Mouse (Mus musculus) ES-E14 (cell line): ENCODE results near the gene Vamp1.

Experiments used
- CHD2 ChIP-seq: IDR thresholded peaks from 2 replicates; pipeline ENCODE4 v1.6.1; 2014; ENCODE audit warnings: mild to moderate bottlenecking, low read depth, low read length, inconsistent platforms
- HCFC1 ChIP-seq: IDR thresholded peaks from 2 replicates; pipeline ENCODE4 v1.6.1; 2012; ENCODE audit warnings: low read length, inconsistent platforms, borderline replicate concordance; ENCODE audit not compliant: insufficient read depth
- ZC3H11A ChIP-seq: IDR thresholded peaks from 2 replicates; pipeline ENCODE4 v1.6.1; 2012; ENCODE audit warnings: low read depth, mild to moderate bottlenecking, inconsistent platforms, low read length, borderline replicate concordance
- ZNF384 ChIP-seq: IDR thresholded peaks from 2 replicates; pipeline ENCODE4 v1.6.1; 2012; ENCODE audit warnings: low read depth, low read length, inconsistent platforms

- TF ChIP-seq CHD2 (no peak), ZC3H11A (no peak), HCFC1 (no peak), ZNF384 (no peak)
Measured at GRCm38 (mm10) chr6:125265239-125265638, 49.9 kb downstream of the Vamp1 start.
